Mouse (Mus musculus) cerebellum, adult 2 months (tissue): ENCODE measurements around the gene Rnase2a.

Source experiments
- CTCF ChIP-seq: fragments of 200-500 bp; IDR thresholded peaks from 2 replicates; pipeline ENCODE4 v1.5.1; 2011; ENCODE audit warnings: low read depth, mild to moderate bottlenecking, control low read depth, low read length, moderate library complexity, borderline replicate concordance; ENCODE audit not compliant: insufficient read depth
- POLR2A ChIP-seq: fragments of 200-500 bp; IDR thresholded peaks from 2 replicates; pipeline ENCODE4 v1.6.1; 2011; ENCODE audit warnings: low read length, control low read depth, borderline replicate concordance; ENCODE audit not compliant: insufficient read depth

DNA sequence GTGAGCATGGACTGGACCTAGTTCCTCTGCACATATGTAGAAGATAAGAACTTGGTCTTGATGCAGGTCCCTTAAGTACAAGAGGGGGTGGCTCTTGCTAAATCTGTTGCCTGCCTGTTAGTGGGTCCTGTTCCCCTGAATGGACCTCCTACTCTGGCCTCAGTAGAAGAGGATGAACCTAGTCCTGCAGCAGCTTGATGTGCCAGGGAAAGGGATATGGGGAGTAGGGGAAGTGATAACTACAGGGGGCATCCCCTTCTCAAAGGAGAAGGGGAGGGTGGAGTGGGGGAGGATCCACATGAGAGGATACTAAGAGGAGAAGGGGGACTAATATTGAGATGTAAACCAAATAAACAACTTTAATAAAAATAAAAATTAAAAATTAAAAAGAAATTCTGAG lies 6.5 kb upstream of the Rnase2a start:
- TF ChIP-seq POLR2A, result no peak
- TF ChIP-seq CTCF, result no peak
